Mouse (Mus musculus) liver, embryonic 16.5 days (tissue): ENCODE data around the gene Sec23ip. TPM values are rescaled to one million over a fixed set of nuclear protein-coding genes. Genes with fewer than 3 reads are reported as not detected.

Experiments used
- ATAC-seq: fragments of 200-750 bp; cut with Nextera tagmentation; 2 replicates; pipeline ENCODE4 v1.8.0; 2017; ENCODE audit warnings: low read depth, mild to moderate bottlenecking, moderate number of reproducible peaks, moderate library complexity
- H3K27ac ChIP-seq: fragments of 300-500 bp; sonication (generic); 2 replicates; pipeline ENCODE4 v1.5.1; 2014; ENCODE audit warnings: mild to moderate bottlenecking, low read length
- H3K27me3 ChIP-seq: fragments of 300-500 bp; sonication (generic); 2 replicates; pipeline ENCODE4 v1.6.1; 2014; ENCODE audit warnings: low read depth, low read length, mixed read lengths; ENCODE audit not compliant: control insufficient read depth, insufficient read depth
- H3K36me3 ChIP-seq: fragments of 300-500 bp; sonication (generic); 2 replicates; pipeline ENCODE4 v1.6.1; 2014; ENCODE audit warnings: mild to moderate bottlenecking; ENCODE audit not compliant: control insufficient read depth, insufficient read depth
- H3K4me1 ChIP-seq: fragments of 300-500 bp; sonication (generic); 2 replicates; pipeline ENCODE4 v1.6.1; 2014; ENCODE audit warnings: low read depth, low read length, mixed read lengths; ENCODE audit not compliant: control insufficient read depth
- H3K4me2 ChIP-seq: fragments of 300-500 bp; sonication (generic); 2 replicates; pipeline ENCODE4 v1.6.1; 2014; ENCODE audit warnings: low read depth, low read length, mixed read lengths
- H3K4me3 ChIP-seq: fragments of 300-500 bp; sonication (generic); 2 replicates; pipeline ENCODE4 v1.5.1; 2014; ENCODE audit warnings: low read depth, mild to moderate bottlenecking, low read length
- H3K9ac ChIP-seq: fragments of 300-500 bp; sonication (generic); 2 replicates; pipeline ENCODE4 v1.6.1; 2014; ENCODE audit warnings: low read depth, low read length
- H3K9me3 ChIP-seq: fragments of 300-500 bp; sonication (generic); replicated peaks from 2 replicates; pipeline ENCODE4 v1.6.1; 2016; ENCODE audit warnings: low read length; ENCODE audit not compliant: control insufficient read depth
- WGBS: fragments of 180-500 bp; shearing (Covaris S2); extraction: QIAGEN DNeasy Blood & Tissue Kit; methylation state at CpG from one replicate; pipeline ENCODE4 v1.1.7; 2014; ENCODE audit not compliant: insufficient replicate concordance; 5-methylcytosine and 5-hydroxymethylcytosine counted together
- polyA plus RNA-seq: library from polyadenylated mRNA; unstranded; fragments of >200 nt; fragmentation: Nextera tagmentation; extraction: Ambion mirVana; gene quantifications from 2 replicates; pipeline ENCODE4 v1.2.1, GENCODE M21; 2015

Sec23ip gene
- polyA plus RNA-seq, 1 experiment from 2014 or later: 16.8 TPM

- no peak overlapping the region for H3K4me2 ChIP-seq
- H3K4me1 ChIP-seq: peaks cover 19% of the 10 kb centered on the region
- WGBS: 61% methylated on average over 2 of the region's 2 CpGs
These were observed 13.2 kb upstream of the Sec23ip start for GRCm38 (mm10) chr7:128731585-128731984.

GRCm38 (mm10) chr7:128738041-128738440, 6.7 kb upstream of the Sec23ip start:
- H3K9me3 ChIP-seq: no peaks in the 10 kb centered on the region
- WGBS: 32% methylated on average over 5 of the region's 5 CpGs
- H3K27ac ChIP-seq: peak overlapping the region; percentile 8
- H3K27me3 ChIP-seq: no peaks in the 10 kb centered on the region
- peaks cover 27% of the 10 kb centered on the region for H3K4me1 ChIP-seq
- H3K4me2 ChIP-seq: peak overlapping the region; percentile 91
- H3K9ac ChIP-seq: no peak overlapping the region
- no peak for ATAC-seq
- peak overlapping the region; percentile 90 for H3K4me3 ChIP-seq
- no peaks in the 10 kb centered on the region for H3K36me3 ChIP-seq

More at GRCm38 (mm10) chr7:128731585-128731984, 13.2 kb upstream of the Sec23ip start:
- Histone ChIP-seq H3K9ac (no peak overlapping the region), H3K27ac (no peak overlapping the region), H3K9me3 (no peaks in the 10 kb centered on the region), H3K27me3 (no peaks in the 10 kb centered on the region), H3K36me3 (no peaks in the 10 kb centered on the region), H3K4me3 (no peak overlapping the region)
- no peak for ATAC-seq

GRCm38 (mm10) chr7:128739116-128739461, 5.7 kb upstream of the Sec23ip start:
- Histone ChIP-seq H3K36me3 (no peaks in the 10 kb centered on the region), H3K4me2 (peak overlapping the region; percentile 91), H3K27ac (no peak overlapping the region), H3K9me3 (no peaks in the 10 kb centered on the region), H3K4me1 (peaks cover 29% of the 10 kb centered on the region), H3K27me3 (no peaks in the 10 kb centered on the region), H3K4me3 (peak overlapping the region; percentile 90), H3K9ac (peak overlapping the region; percentile 85)
- no peak for ATAC-seq
- WGBS: 1% methylated on average over 15 of the region's 15 CpGs

- no peaks in the 10 kb centered on the region for H3K36me3 ChIP-seq
- H3K4me1 ChIP-seq: peaks cover 34% of the 10 kb centered on the region
- no peaks in the 10 kb centered on the region for H3K9me3 ChIP-seq
- H3K4me2 ChIP-seq: peak overlapping the region; percentile 91
- no peaks in the 10 kb centered on the region for H3K27me3 ChIP-seq
- H3K4me3 ChIP-seq: peak overlapping the region; percentile 90
- 0% methylated on average over 69 of the region's 80 CpGs for WGBS
- peak overlapping the region; percentile 85 for H3K9ac ChIP-seq
- H3K27ac ChIP-seq: peak overlapping the region; percentile 78
- peak; percentile 22 for ATAC-seq
These were observed 5.1 kb upstream of the Sec23ip start for GRCm38 (mm10) chr7:128739462-128740277.

- ATAC-seq: peak; percentile 83
- Histone ChIP-seq H3K4me1 (peaks cover 34% of the 10 kb centered on the region), H3K4me3 (peak within 1 kb of the TSS; percentile 90), H3K4me2 (peak within 1 kb of the TSS; percentile 91), H3K36me3 (no peaks in the 10 kb centered on the region), H3K9me3 (no peaks in the 10 kb centered on the region), H3K27me3 (no peaks in the 10 kb centered on the region), H3K27ac (peak within 1 kb of the TSS; percentile 78), H3K9ac (peak within 1 kb of the TSS; percentile 85)
- WGBS: under 1% methylated on average over 31 of the region's 35 CpGs
These were observed 4.4 kb upstream of the Sec23ip start, which contains the start of gene Mcmbp for GRCm38 (mm10) chr7:128740334-128740733. Gene Mcmbp (minus strand): TSS chr7:128740495.

GRCm38 (mm10) chr7:128743898-128744297, 845 bp upstream of the Sec23ip start:
- Histone ChIP-seq H3K9me3 (no peaks in the 10 kb centered on the region), H3K27me3 (no peaks in the 10 kb centered on the region), H3K4me1 (peaks cover 48% of the 10 kb centered on the region), H3K4me3 (no peak overlapping the region), H3K36me3 (no peaks in the 10 kb centered on the region), H3K27ac (no peak overlapping the region), H3K9ac (no peak overlapping the region), H3K4me2 (peak overlapping the region; percentile 78; the same call in 1 of the 2 replicates)
- WGBS: 20% methylated on average over 2 of the region's 2 CpGs
- ATAC-seq: no peak

GRCm38 (mm10) chr7:128746151-128746550, 1.4 kb downstream of the Sec23ip start:
- Histone ChIP-seq H3K27me3 (no peaks in the 10 kb centered on the region), H3K4me2 (peak overlapping the region; percentile 78), H3K9ac (peak overlapping the region; percentile 91), H3K4me1 (peaks cover 47% of the 10 kb centered on the region), H3K36me3 (peaks cover 11% of the 10 kb centered on the region), H3K4me3 (peak overlapping the region; percentile 93), H3K27ac (no peak overlapping the region), H3K9me3 (no peaks in the 10 kb centered on the region)
- 77% methylated on average over 10 of the region's 10 CpGs for WGBS
- no peak for ATAC-seq

GRCm38 (mm10) chr7:128748758-128749157, 4.0 kb downstream of the Sec23ip start:
- H3K9ac ChIP-seq: peak overlapping the region; percentile 8; the same call in 1 of the 2 replicates
- H3K9me3 ChIP-seq: no peaks in the 10 kb centered on the region
- no peak overlapping the region for H3K4me3 ChIP-seq
- H3K4me1 ChIP-seq: peaks cover 47% of the 10 kb centered on the region
- no peaks in the 10 kb centered on the region for H3K27me3 ChIP-seq
- H3K27ac ChIP-seq: peak overlapping the region; percentile 45
- H3K4me2 ChIP-seq: peak overlapping the region; percentile 33
- peaks cover 20% of the 10 kb centered on the region for H3K36me3 ChIP-seq
- WGBS: 14% methylated on average over 3 of the region's 3 CpGs
- ATAC-seq: peak; percentile 73

GRCm38 (mm10) chr7:128750296-128750695, 5.6 kb downstream of the Sec23ip start:
- no peak overlapping the region for H3K4me2 ChIP-seq
- peaks cover 40% of the 10 kb centered on the region for H3K4me1 ChIP-seq
- H3K27ac ChIP-seq: no peak overlapping the region
- H3K9me3 ChIP-seq: no peaks in the 10 kb centered on the region
- no peaks in the 10 kb centered on the region for H3K27me3 ChIP-seq
- no peak for ATAC-seq
- no peak overlapping the region for H3K4me3 ChIP-seq
- no peak overlapping the region for H3K9ac ChIP-seq
- WGBS: 86% methylated on average over 9 of the region's 9 CpGs
- H3K36me3 ChIP-seq: peaks cover 35% of the 10 kb centered on the region
